Mouse (Mus musculus) cerebellum, adult 11 months (tissue): ENCODE measurements around the gene Ank.

Source experiments
- DNase-seq: peaks from one replicate; pipeline ENCODE4 v3.0.0; 2022

Ank gene

DNA sequence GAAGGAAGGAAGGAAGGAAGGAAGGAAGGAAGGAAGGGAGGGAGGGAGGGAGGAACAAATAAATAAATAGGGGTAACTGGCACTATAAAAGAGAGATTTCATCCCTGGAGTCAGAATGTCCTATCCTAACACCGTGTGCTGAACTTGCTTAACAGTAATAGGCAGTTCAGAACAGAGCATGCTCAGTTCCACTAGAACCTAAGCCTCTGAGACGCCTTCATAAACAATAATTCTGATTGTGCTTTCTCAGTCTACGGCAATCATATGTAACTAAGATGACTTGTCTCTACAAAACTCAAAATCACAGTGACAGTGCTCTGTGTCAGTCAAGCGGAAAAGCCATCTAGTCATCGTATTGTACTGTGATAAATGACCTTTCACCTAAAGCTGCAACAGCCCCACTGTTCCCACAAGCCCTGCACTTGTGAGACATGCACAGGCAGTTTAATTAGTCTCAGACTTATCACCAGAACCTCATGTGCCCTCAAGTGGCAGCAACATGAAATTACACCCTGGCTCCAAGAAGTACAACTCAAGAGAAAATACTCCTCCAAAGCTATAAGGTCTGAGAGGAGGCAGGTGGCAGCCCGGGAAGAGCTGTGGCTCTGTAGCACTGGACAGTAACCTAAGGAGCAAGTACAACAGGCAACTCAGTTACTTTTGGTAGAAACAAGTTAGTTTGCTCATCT, 146.2 kb downstream of the Ank start:
- DNase-seq: peak; percentile 66

DNA sequence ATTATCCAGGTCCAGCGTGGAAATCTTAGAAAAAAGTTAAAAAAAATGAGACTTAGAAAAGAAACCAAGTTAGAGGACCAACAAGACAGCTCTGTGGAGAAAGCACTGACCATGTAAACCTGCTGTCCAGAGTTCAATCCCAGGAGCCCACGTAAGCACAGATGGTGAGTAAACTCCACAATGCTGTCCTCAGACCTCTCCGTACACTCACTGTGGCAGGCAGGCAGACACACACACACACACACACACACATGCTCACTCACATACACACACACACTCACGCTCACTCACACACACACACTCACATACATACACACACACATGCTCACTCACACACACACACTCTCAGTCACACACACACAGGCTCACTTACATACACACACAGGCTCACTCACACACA, 146.8 kb downstream of the Ank start:
- no peak for DNase-seq

DNA sequence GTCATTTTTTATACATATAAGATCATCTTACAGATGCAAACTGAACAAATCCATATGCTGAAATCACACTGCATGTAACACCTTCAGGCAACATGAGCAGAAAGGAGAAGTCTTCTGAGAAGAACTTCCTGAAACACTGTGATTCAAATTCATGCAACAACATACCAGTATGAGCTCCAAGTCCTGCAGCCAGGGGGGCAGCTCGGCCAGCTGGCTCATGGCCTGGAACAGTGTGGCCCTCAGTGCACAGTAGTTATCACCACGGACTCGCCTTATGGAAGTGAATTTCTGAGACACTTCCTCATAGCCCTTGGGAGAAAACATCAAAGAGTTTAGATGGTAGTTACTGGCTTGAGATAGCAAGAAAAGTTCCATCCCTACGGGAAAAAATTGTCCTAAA, 149.7 kb downstream of the Ank start:
- DNase-seq: peak; percentile 42

DNA sequence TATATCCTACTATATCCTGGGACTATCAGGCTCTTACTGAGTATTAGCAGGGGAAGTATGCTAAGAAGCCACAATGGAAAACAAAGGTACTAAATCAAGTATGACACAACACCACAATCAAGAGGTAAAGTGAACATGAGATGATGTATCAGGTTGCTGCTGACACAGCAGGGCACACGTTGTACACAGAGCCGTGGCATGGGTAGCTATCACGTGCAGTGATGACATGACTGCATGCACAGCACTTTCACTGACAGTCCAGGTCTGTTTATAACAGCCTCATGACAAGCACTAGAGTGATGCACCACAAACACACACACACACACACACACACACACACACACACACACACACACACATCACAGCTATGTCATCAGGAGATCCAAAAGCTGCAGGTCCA, 150.8 kb downstream of the Ank start:
- no peak for DNase-seq

DNA sequence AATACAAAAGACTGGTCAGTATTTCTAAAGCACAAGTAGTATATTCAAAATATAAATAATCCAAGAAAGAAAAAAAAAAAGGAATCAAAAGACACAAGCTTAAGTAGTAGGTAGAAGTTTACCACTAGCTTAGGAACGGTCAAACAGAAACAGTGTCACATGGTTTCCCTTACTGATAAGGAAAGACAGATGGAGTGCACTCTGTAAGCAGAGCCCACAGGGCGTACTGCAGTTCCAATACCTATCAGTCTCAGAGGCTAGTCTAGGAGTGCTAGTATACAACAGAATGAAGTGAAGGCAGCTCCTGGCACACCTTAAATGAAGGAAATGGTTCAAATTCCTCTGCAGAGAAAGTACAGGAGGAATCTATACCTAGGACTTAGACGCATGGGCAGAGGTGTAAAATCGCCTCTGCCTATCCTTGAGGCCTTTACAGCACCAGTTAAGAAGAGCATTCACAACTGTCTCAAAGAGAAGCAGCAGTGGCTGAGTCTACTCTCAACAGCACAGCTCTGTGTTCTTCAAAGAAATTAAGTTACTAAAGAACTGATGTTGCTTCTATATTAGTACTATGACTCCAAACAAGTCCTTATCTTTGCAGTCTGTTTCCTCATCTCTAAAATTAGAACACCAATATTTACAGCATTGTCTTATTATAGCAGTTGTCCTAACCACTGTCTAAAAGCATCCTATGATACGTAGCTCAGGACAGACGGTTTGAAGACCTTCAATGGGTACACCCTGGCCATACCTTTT, 152.5 kb downstream of the Ank start:
- no peak for DNase-seq

DNA sequence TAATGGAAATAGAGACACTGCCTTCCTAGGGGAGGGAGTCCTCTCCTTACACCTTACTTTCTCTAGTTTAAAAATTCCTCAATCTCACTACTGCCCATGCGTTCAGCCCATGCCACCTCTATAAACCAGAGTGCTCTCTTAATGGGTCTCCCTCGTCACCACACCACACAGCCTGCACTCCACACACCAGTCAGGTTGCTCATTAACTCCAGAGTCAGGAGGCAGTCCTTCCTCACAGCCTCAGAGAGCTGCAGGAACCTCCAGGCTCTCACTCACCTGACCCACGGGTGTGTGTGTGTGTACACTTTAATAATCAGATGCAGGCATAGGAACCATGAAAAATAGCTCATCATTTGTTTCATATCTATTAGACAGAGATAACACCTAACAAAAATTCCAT, 153.2 kb downstream of the Ank start:
- no peak for DNase-seq

DNA sequence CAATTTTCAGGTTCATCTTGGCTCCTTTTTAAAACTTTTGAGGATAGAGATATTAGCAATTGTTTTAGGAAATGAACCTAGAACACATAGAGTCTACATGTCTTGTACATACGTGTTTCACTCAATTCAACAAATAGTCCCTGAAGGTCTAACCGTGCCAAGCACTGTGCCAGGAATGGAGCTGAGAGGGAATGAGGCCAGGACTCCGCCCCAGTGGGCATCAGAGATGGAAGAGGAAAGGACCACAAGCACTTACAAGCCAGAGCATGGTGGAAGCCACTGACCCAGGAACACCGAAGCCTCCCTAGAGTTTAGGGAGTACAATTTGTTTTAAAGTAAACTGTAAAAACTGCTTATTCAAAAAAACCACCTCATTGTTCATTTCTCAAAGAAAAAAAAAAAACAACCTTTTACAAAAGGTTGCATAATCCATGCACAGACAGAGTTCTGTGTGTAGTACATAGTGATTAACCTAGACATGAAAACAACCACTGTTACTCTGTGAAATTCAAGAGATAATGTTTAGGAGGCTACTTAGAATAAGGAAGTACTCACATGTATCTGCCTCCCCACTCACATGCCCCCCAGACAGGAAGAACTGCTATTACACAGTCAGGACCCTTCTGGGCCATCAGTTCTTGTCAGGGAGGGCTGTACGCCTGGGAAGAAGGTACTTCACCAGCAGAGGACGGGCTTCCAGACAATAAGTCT, 154.2 kb downstream of the Ank start:
- no peak for DNase-seq

DNA sequence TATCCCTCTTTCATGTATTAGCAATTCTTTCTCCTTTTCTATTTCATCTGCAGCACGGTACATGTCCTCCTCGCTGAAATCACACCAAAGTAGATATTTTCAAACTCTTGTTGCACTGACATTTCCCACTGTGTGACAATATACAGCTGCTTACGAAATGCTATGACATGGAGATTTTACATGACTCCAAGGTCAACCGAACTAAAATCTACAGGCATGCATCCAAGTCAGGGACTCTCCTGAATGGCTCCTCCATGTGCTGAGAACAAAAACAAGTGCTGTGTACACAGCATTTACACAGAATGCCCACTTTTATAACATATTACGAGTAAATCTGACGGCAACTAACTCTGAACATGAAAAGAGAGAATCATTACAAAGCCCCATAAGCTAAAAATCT, 156.8 kb downstream of the Ank start:
- DNase-seq: no peak

DNA sequence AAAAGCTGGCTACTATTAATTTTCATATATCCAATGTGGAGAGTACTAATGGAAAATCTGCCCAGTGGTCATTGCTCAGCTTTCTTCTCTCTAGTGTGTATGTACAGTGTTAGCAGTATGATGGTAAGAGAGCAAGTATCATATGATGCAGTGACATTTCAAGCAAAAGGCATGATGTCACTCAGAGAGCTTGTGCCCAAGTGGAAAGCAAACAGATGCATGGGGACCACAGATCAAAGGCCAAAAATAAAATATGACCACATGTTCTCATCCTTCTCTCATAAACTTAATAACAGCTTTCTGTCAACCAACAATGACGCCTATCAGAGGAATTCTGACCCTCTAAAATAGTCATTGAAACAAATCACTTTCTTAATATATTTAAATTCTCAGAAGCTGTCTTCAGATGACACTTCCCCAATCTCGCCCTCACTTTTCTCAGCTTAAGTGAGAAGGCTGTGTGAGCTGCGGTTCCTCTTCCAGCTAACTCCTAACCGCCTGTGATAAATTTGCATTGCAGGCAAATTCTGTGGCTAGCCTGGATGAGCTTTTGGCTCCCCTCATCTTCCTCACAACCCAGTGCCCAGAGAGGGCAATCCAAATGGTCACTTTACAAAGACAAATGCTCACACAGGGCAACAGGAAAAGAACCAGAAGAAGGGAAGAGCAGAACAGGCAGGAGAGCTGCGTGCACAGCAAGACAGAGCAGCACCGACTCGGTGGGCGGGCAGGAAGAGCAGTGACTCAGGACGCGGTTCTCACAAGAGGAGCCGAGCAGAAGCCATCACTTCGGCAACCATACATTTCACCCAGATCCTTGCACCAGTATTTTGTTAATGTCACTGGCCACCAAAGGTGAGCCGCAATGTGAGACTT, 158.8 kb downstream of the Ank start:
- DNase-seq: peak; percentile 38

DNA sequence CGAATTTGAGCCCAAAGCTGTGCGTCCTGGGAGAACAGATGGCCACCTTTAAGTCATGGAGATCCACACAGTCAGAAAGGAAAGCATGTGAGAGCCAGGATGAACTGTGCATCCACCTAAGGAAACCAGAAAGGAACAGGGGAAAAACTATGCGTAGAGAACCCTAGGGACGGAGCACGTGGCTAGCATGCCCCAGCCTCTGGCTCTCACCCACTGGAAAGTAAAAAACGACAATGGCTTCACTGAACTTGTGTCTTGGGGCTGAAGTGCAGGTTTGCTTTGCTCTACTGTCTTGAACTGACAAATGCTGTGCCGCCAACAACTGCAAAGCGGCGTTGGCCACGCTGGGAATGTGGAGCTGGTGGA, 159.4 kb downstream of the Ank start:
- no peak for DNase-seq

DNA sequence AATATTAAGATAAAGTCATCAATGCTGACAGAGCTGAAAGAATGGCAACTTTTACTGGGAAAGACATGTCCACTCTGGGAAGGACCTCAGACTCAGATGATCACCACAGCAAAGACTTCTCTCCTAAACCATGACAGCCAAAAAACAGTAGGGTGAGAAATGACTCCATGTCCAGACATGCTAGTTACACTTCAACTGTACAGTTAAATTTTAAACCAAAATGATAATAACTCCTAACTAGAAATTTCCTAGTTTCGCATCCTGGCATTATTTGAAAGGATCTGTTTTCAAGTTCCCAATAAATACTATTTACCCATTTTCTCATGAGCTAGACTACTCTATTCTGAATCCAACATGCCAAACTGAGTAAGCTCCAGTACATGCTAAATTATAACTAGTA, 159.8 kb downstream of the Ank start:
- no peak for DNase-seq

DNA sequence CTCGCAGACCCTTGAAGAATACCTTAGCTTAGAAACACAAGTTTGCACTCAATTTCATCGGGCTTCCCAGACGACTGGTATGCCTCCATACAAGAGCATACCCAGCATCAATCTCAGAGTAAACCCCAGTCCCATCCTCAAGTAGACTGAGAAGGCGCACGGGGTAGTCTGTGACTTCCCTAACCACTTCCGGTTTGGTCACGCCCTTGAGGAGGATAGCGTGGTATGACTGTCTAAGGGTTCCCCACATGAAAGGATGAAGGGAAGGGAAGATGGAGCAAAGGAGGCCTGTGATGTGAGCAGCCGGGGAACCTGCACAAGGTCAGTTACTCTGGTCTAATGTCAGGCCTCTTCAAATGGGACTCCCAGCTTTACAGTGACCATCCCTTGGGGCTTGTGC, 161.3 kb downstream of the Ank start:
- no peak for DNase-seq

DNA sequence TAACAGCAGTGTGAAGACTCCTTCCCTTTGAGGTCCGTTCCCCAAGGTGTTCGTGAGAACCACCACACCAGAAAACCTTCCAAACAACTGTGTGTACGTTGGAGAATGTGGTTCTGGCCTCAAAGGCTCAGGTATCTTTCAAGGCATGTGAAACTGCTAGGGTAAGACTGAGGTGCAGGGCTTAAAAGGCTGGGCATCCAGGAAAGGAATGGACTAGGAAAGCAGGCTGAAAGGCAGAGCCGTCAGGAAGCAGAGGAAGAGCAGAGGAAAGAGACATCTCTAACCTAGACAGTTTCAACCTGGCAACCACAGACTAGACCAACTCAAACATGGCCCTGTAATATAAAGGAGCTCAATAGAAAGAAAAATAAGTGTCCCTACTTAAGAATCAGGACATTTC, 162.6 kb downstream of the Ank start:
- DNase-seq: no peak

DNA sequence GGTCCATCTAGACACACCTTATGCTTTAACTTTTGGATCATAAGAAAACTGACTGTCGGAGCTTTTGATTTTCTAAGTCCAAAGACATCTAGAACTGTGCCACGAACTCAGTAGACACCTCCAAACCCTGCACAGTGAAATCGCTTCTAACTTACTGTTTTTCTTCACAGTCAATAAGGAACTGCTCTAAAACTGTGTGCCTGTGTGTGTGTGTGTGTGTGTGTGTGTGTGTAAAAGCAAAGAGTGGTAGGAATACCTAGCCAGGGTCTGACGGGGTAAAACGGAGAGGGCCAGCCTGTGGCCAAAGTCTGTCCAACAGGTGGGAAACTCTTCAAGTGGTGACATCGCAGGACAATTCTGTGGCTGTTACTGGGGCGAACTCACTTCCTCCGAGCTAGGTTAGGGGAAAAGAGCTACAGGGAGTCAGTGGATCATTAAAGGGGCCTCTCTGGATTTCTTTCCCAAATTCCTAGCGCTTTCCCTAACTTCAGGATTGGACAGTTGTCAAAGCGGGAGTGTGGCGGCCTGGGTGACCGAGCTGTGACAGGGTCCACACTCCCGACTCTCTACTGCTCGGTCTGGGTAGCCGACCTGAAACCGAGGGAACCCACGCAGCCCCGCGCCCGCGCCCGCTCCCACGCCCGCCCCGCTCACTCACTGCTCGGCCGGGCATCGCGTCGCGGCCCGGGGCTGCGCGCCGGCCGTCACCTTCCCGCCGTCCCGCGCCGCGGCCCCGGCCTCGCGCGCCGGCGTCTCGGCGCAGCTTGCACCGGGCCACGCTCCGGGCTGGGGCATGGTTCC, 163.5 kb downstream of the Ank start:
- DNase-seq: no peak

DNA sequence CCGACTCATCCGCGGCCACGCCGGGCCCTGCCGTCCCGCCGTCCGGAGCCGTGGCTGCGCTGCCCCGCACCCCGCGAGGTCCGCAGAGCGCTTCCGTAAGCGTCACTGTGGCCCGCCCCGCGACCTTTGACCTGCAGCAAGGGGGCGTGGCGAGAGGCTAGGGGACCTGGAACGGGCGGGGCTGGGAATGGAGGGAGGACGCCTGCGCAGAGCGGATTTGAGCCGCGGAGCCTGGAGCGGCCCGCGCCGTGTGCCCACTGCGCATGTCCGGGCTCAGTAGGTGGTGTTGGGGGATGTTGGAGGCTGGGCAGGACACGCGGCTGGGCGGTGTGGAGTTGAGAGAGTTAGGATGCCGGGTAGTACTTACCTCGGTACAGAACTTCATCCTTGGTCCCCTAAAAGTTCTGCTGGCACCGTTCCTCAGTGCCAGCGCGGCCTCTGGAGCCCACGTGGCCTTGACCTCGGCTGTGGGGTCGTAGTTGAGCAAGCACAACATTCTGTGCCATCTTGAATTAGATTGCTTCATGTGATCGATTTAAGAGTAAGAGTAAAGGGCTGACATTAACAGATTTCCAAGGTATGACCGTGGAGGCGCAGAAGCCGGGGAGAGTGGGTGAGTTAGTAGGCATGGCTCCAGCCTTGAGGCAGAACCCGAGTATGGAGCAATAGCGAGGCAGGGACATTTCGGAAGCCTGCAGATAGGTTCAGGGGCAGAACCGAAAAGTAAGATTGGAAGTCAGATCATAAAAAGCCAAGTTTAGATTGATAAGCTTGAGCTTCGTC, 164.3 kb downstream of the Ank start, which contains the start of gene Otulin:
TSS of gene Otulin (minus strand) at position 93 of the 783 bp plus-strand sequence.
- DNase-seq: peak; percentile 99

DNA sequence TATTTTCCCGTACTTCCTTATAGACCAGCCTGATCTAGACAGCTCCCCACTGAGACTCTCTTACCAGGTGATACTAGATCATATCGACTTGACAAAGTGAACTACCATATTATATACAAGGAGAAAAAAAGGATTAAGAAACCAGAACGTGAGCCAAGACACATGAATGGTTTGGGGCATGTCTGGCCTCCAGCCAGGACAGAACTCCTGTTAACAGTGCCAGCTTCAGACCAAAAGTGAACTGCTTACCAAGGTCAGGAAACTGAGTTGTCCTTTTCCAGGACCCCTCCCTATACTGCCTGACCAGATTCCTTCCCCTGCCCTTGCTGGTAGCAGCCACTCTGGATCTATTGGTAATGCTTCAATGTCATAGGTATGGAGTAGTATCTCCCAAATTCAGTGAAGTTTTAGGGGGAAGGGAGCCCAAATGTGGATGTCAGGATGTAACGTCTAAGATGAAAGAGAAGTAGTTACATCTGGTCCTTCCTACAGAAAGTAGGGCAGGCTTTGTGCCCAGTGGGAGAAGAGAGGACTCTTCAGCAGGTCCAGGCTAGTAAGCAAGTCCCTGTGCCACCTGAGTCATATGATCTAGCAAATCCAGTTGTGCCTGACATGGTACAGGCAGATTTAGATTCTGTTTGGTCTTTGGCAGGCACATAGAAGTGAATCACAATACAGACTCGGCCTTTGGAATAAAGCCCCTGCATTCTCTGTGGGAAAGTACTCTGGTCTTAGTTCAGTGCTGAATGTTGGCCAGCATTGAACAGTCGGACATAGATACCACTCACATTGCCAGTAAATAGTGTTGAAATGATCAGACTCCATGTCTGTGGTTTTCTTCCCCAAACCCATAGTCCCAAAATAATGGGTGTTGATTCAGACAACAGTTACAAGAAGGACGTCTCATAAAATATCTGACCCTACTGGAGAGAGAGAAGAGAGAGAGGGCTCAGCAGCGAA, 167.7 kb downstream of the Ank start:
- DNase-seq: no peak

DNA sequence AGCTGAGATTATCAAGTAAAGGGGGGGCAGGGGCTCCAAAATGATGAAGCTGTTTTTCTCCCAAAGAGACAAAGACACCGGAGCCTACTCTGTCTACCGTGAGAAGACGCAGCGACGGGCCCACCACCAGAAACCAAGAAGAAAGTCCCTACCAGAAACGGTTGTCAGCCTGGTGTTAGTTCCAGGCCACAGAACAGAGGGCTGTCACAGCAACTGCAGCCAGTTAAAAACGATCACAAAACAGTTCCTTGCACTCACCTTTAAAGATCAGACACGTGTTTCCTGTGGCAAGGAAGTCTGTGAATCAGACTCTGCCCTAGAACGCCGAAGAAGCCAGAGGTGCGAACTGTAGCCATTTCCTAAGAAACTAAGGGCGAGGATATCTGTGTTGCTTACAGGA, 174.7 kb downstream of the Ank start:
- no peak for DNase-seq

DNA sequence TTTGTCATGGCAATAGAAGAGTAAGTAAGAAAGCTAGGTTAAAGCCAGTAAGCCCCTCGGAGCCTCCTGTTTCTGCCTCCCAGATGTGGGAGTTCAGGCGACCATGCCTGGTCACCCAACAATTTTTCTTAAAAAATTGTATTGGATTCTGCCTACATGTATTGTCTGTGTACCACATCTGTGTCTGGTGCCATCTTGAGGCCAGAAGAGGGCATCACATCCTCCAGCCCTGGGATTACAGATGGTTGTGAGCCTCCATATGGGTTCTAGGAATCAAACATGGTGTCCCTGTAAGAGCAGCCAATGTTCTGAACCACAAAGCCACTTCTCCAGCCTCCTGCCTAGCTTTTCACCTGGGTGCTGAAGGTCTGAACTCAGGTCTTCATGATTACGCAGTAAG, 176.4 kb downstream of the Ank start:
- no peak for DNase-seq
